12 mouse cellular contexts compared by ENCODE assay signal in the genomic region with DNA sequence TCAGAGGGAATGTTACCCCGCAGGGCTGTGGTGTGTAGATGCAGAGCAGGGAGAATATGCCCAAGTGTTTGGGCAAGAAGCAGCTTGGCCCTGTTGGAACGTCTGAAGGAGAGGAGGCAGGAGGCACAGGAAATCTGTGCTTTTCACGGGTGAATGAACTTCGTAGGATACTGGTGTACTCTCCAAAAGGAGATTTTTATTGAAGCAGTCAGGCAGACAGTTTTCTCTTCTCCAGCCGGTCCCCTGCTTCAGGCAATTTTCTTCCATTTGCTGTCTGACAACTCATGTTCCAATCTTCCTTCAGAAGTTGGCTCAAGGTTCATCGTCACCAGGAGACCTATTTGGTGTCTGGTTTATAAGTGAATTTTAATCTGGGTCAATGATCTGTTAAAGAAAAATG.
DNase-seq lines count a peak whose midpoint lies in the region; ATAC-seq and TF ChIP-seq lines count a peak whose summit lies in the region.
"Had no signal": no experiment of that assay in that cellular context is flagged by ENCODE, and none has a peak within 500 bp of the region (broad histone marks: within the 10 kb centered on the region; RNA-seq: fewer than 3 reads in every experiment).

No protein-coding gene starts in this region.

- H3K27me3 ChIP-seq in kidney, postnatal 0 days (ENCODE audit: insufficient read depth, low read length), result no peaks in the 10 kb centered on the region
- no peaks in the 10 kb centered on the region for H3K27me3 ChIP-seq in hindbrain, embryonic 16.5 days (replicated peaks; ENCODE audit: control insufficient read depth, insufficient read depth, low read length)
- H3K27me3 ChIP-seq: CH12.LX; kidney, embryonic 15.5 days had no signal

- no peaks in the 10 kb centered on the region for H3K9me3 ChIP-seq in kidney, postnatal 0 days (replicated peaks; ENCODE audit: low read length)
- H3K9me3 ChIP-seq in hindbrain, embryonic 16.5 days (ENCODE audit: control insufficient read depth, low read length), result no peaks in the 10 kb centered on the region
- H3K9me3 ChIP-seq: kidney, embryonic 15.5 days had no signal

- DNase-seq in kidney, postnatal 0 days (ENCODE audit: low spot score), result peak; percentile 16
- no peak for DNase-seq in kidney, postnatal 10 days
- DNase-seq in cerebellum, adult 9-11 months, result peak; percentile 75
- no peak for DNase-seq in thymus, postnatal 10 days (ENCODE audit: low spot score in 2 of 2)
- DNase-seq in spleen, adult 18-20 months, result no peak
- DNase-seq in right cerebral cortex, adult 2 months (ENCODE audit: low spot score in 2 of 2), result no peak
- DNase-seq: adrenal gland, postnatal 36 days; heart, postnatal 36 days had no signal

- H3K4me2 ChIP-seq in kidney, postnatal 0 days (ENCODE audit: low read length), result no peak overlapping the region
- no peak overlapping the region for H3K4me2 ChIP-seq in hindbrain, embryonic 16.5 days (ENCODE audit: low read length)
- H3K4me2 ChIP-seq: kidney, embryonic 15.5 days had no signal

- no peaks in the 10 kb centered on the region for H3K4me1 ChIP-seq in kidney, postnatal 0 days (replicated peaks; ENCODE audit: insufficient read depth, low read length)
- H3K4me1 ChIP-seq in hindbrain, embryonic 16.5 days (ENCODE audit: control insufficient read depth, insufficient read depth, low read depth, low read length), result peaks cover 6% of the 10 kb centered on the region

- H3K4me3 ChIP-seq in kidney, postnatal 0 days (replicated peaks; ENCODE audit: low read depth, low read length), result no peak overlapping the region
- no peak overlapping the region for H3K4me3 ChIP-seq in hindbrain, embryonic 16.5 days (ENCODE audit: low read length)
- H3K4me3 ChIP-seq: kidney, embryonic 15.5 days had no signal

- ATAC-seq in kidney, postnatal 0 days (replicated peaks; ENCODE audit: low FRiP score, low read depth), result no peak
- peak; percentile 52; the same call in 1 of the 2 replicates for ATAC-seq in cerebellum, adult (ENCODE audit: insufficient number of reproducible peaks, low FRiP score, low TSS enrichment)
- peak; percentile 48 for ATAC-seq in hindbrain, embryonic 16.5 days

- no peaks in the 10 kb centered on the region for H3K36me3 ChIP-seq in kidney, postnatal 0 days (ENCODE audit: insufficient read depth, low read length)
- H3K36me3 ChIP-seq in hindbrain, embryonic 16.5 days (ENCODE audit: control insufficient read depth, insufficient read depth, low read length), result no peaks in the 10 kb centered on the region
- H3K36me3 ChIP-seq: kidney, embryonic 15.5 days had no signal

- 27% methylated on average over 6 of the region's 6 CpGs for WGBS in kidney, postnatal 0 days
- 35% methylated on average over 6 of the region's 6 CpGs for WGBS in hindbrain, embryonic 16.5 days

- TF ChIP-seq CTCF in kidney, postnatal 0 days (IDR thresholded peaks at IDR 0.05; ENCODE audit: low read depth), result no peak

- H3K27ac ChIP-seq in kidney, postnatal 0 days, result no peak overlapping the region
- H3K27ac ChIP-seq in hindbrain, embryonic 16.5 days (ENCODE audit: low read depth, low read length), result peak overlapping the region; percentile 7; the same call in 1 of the 2 replicates
- H3K27ac ChIP-seq: kidney, embryonic 15.5 days had no signal

- no peak overlapping the region for H3K9ac ChIP-seq in kidney, postnatal 0 days (ENCODE audit: low read depth, low read length)
- no peak overlapping the region for H3K9ac ChIP-seq in hindbrain, embryonic 16.5 days (ENCODE audit: low read depth, low read length)
- H3K9ac ChIP-seq: kidney, embryonic 15.5 days had no signal

Comparison
In these comparisons a context has a peak if more than half of its experiments do, and no peak if none do; other contexts are left out.
1. DNase-seq: peak in kidney, postnatal 0 days (single experiment) and cerebellum, adult 9-11 months (single experiment); none in kidney, postnatal 10 days (single experiment), thymus, postnatal 10 days (0 of 2), spleen, adult 18-20 months (0 of 2) and right cerebral cortex, adult 2 months (0 of 2).